Mouse (Mus musculus): ENCODE results near the gene Casp2. TPM values are rescaled to one million over a fixed set of nuclear protein-coding genes. Genes with fewer than 3 reads are reported as not detected.

The Casp2 gene
- polyA plus RNA-seq, 1 experiment from 2014 or later: 47.2 TPM

GRCm38 (mm10) chr6:42295549-42296094, 30.8 kb downstream of the Casp2 start:
- Histone ChIP-seq H3K9me3 (replicated peaks; ENCODE audit: control insufficient read depth, low read length) (no peaks in the 10 kb centered on the region), H3K27me3 (ENCODE audit: control insufficient read depth, insufficient read depth, low read length) (no peaks in the 10 kb centered on the region), H3K4me3 (replicated peaks; ENCODE audit: low read length) (no peak overlapping the region), H3K36me3 (ENCODE audit: control insufficient read depth, insufficient read depth, low read length) (no peaks in the 10 kb centered on the region), H3K9ac (ENCODE audit: low read length) (no peak overlapping the region), H3K27ac (ENCODE audit: low read length) (no peak overlapping the region), H3K4me2 (ENCODE audit: low read depth, low read length) (no peak overlapping the region), H3K4me1 (ENCODE audit: control insufficient read depth, insufficient read depth, low read length) (no peaks in the 10 kb centered on the region)
- 57% methylated on average over 3 of the region's 3 CpGs for WGBS
- no peak for ATAC-seq (ENCODE audit: insufficient read depth, low FRiP score)

GRCm38 (mm10) chr6:42299362-42299761, 34.6 kb downstream of the Casp2 start:
- H3K36me3 ChIP-seq (ENCODE audit: control insufficient read depth, insufficient read depth, low read length): no peaks in the 10 kb centered on the region
- no peak overlapping the region for H3K9ac ChIP-seq (ENCODE audit: low read length)
- H3K27me3 ChIP-seq (ENCODE audit: control insufficient read depth, insufficient read depth, low read length): no peaks in the 10 kb centered on the region
- WGBS: 80% methylated on average over 5 of the region's 5 CpGs
- H3K9me3 ChIP-seq (replicated peaks; ENCODE audit: control insufficient read depth, low read length): no peaks in the 10 kb centered on the region
- H3K4me1 ChIP-seq (ENCODE audit: control insufficient read depth, insufficient read depth, low read length): no peaks in the 10 kb centered on the region
- no peak overlapping the region for H3K27ac ChIP-seq (ENCODE audit: low read length)
- H3K4me3 ChIP-seq (replicated peaks; ENCODE audit: low read length): no peak overlapping the region
- no peak overlapping the region for H3K4me2 ChIP-seq (ENCODE audit: low read depth, low read length)
- ATAC-seq (ENCODE audit: insufficient read depth, low FRiP score): no peak

GRCm38 (mm10) chr6:42309816-42310378, 45.1 kb downstream of the Casp2 start:
- Histone ChIP-seq H3K36me3 (ENCODE audit: control insufficient read depth, insufficient read depth, low read length) (no peaks in the 10 kb centered on the region), H3K27ac (ENCODE audit: low read length) (no peak overlapping the region), H3K27me3 (ENCODE audit: control insufficient read depth, insufficient read depth, low read length) (no peaks in the 10 kb centered on the region), H3K9ac (ENCODE audit: low read length) (no peak overlapping the region), H3K4me1 (ENCODE audit: control insufficient read depth, insufficient read depth, low read length) (no peaks in the 10 kb centered on the region), H3K9me3 (replicated peaks; ENCODE audit: control insufficient read depth, low read length) (no peaks in the 10 kb centered on the region), H3K4me3 (replicated peaks; ENCODE audit: low read length) (no peak overlapping the region), H3K4me2 (ENCODE audit: low read depth, low read length) (no peak overlapping the region)
- no peak for ATAC-seq (ENCODE audit: insufficient read depth, low FRiP score)
- WGBS: 41% methylated on average over 8 of the region's 8 CpGs

- no peak overlapping the region for H3K4me3 ChIP-seq (replicated peaks; ENCODE audit: low read length)
- H3K9ac ChIP-seq (ENCODE audit: low read length): no peak overlapping the region
- H3K4me2 ChIP-seq (ENCODE audit: low read depth, low read length): no peak overlapping the region
- WGBS: 79% methylated on average over 2 of the region's 2 CpGs
- no peaks in the 10 kb centered on the region for H3K4me1 ChIP-seq (ENCODE audit: control insufficient read depth, insufficient read depth, low read length)
- ATAC-seq (ENCODE audit: insufficient read depth, low FRiP score): no peak
- H3K27ac ChIP-seq (ENCODE audit: low read length): no peak overlapping the region
- H3K9me3 ChIP-seq (replicated peaks; ENCODE audit: control insufficient read depth, low read length): no peaks in the 10 kb centered on the region
- H3K36me3 ChIP-seq (ENCODE audit: control insufficient read depth, insufficient read depth, low read length): no peaks in the 10 kb centered on the region
- H3K27me3 ChIP-seq (ENCODE audit: control insufficient read depth, insufficient read depth, low read length): no peaks in the 10 kb centered on the region
Observed at GRCm38 (mm10) chr6:42310427-42311053, 45.8 kb downstream of the Casp2 start.

- Histone ChIP-seq H3K4me2 (ENCODE audit: low read depth, low read length) (no peak overlapping the region), H3K9ac (ENCODE audit: low read length) (no peak overlapping the region), H3K4me1 (ENCODE audit: control insufficient read depth, insufficient read depth, low read length) (no peaks in the 10 kb centered on the region), H3K9me3 (replicated peaks; ENCODE audit: control insufficient read depth, low read length) (no peaks in the 10 kb centered on the region), H3K36me3 (ENCODE audit: control insufficient read depth, insufficient read depth, low read length) (no peaks in the 10 kb centered on the region), H3K4me3 (replicated peaks; ENCODE audit: low read length) (no peak overlapping the region), H3K27ac (ENCODE audit: low read length) (no peak overlapping the region), H3K27me3 (ENCODE audit: control insufficient read depth, insufficient read depth, low read length) (peaks cover 13% of the 10 kb centered on the region)
- ATAC-seq (ENCODE audit: insufficient read depth, low FRiP score): no peak
- WGBS: 75% methylated on average over 4 of the region's 4 CpGs
Observed at GRCm38 (mm10) chr6:42318293-42318692, 53.5 kb downstream of the Casp2 start.

- H3K4me2 ChIP-seq (ENCODE audit: low read depth, low read length): peak overlapping the region; percentile 96
- ATAC-seq (ENCODE audit: insufficient read depth, low FRiP score): 0 out of 2 replicates have a peak, but pooled peaks have one; percentile 27
- peaks cover 27% of the 10 kb centered on the region for H3K27me3 ChIP-seq (ENCODE audit: control insufficient read depth, insufficient read depth, low read length)
- 2% methylated on average over 27 of the region's 28 CpGs for WGBS
- H3K4me1 ChIP-seq (ENCODE audit: control insufficient read depth, insufficient read depth, low read length): peaks cover 7% of the 10 kb centered on the region
- peak overlapping the region; percentile 56; the same call in 1 of the 2 replicates for H3K9ac ChIP-seq (ENCODE audit: low read length)
- no peaks in the 10 kb centered on the region for H3K36me3 ChIP-seq (ENCODE audit: control insufficient read depth, insufficient read depth, low read length)
- H3K27ac ChIP-seq (ENCODE audit: low read length): no peak overlapping the region
- no peaks in the 10 kb centered on the region for H3K9me3 ChIP-seq (replicated peaks; ENCODE audit: control insufficient read depth, low read length)
- peak overlapping the region; percentile 60 for H3K4me3 ChIP-seq (replicated peaks; ENCODE audit: low read length)
Observed at GRCm38 (mm10) chr6:42323371-42324066, 58.7 kb downstream of the Casp2 start.

GRCm38 (mm10) chr6:42324067-42324481, 59.3 kb downstream of the Casp2 start:
- H3K9ac ChIP-seq (ENCODE audit: low read length): peak overlapping the region; percentile 56

GRCm38 (mm10) chr6:42324482-42325267, 59.9 kb downstream of the Casp2 start, which contains the start of gene Fam131b:
Gene Fam131b (minus strand): TSS chr6:42324643.
- Histone ChIP-seq H3K27me3 (ENCODE audit: control insufficient read depth, insufficient read depth, low read length) (peaks cover 27% of the 10 kb centered on the region), H3K9ac (ENCODE audit: low read length) (peak within 1 kb of the TSS; percentile 56), H3K9me3 (replicated peaks; ENCODE audit: control insufficient read depth, low read length) (no peaks in the 10 kb centered on the region), H3K4me1 (ENCODE audit: control insufficient read depth, insufficient read depth, low read length) (peaks cover 7% of the 10 kb centered on the region), H3K4me3 (replicated peaks; ENCODE audit: low read length) (peak within 1 kb of the TSS; percentile 60), H3K4me2 (ENCODE audit: low read depth, low read length) (peak within 1 kb of the TSS; percentile 96), H3K27ac (ENCODE audit: low read length) (no peak within 1 kb of the TSS), H3K36me3 (ENCODE audit: control insufficient read depth, insufficient read depth, low read length) (no peaks in the 10 kb centered on the region)
- under 1% methylated on average over 61 of the region's 68 CpGs for WGBS
- ATAC-seq (ENCODE audit: insufficient read depth, low FRiP score): peak; percentile 68

More at GRCm38 (mm10) chr6:42324067-42324481, 59.3 kb downstream of the Casp2 start:
- peak; percentile 65 for ATAC-seq (ENCODE audit: insufficient read depth, low FRiP score)
- no peak overlapping the region for H3K27ac ChIP-seq (ENCODE audit: low read length)
- peaks cover 27% of the 10 kb centered on the region for H3K27me3 ChIP-seq (ENCODE audit: control insufficient read depth, insufficient read depth, low read length)
- no peaks in the 10 kb centered on the region for H3K9me3 ChIP-seq (replicated peaks; ENCODE audit: control insufficient read depth, low read length)
- under 1% methylated on average over 31 of the region's 32 CpGs for WGBS
- H3K36me3 ChIP-seq (ENCODE audit: control insufficient read depth, insufficient read depth, low read length): no peaks in the 10 kb centered on the region
- H3K4me1 ChIP-seq (ENCODE audit: control insufficient read depth, insufficient read depth, low read length): peaks cover 7% of the 10 kb centered on the region
- peak overlapping the region; percentile 96 for H3K4me2 ChIP-seq (ENCODE audit: low read depth, low read length)
- peak overlapping the region; percentile 60 for H3K4me3 ChIP-seq (replicated peaks; ENCODE audit: low read length)
